ENCODE assay signal across 8 mouse cellular contexts in the genomic region with DNA sequence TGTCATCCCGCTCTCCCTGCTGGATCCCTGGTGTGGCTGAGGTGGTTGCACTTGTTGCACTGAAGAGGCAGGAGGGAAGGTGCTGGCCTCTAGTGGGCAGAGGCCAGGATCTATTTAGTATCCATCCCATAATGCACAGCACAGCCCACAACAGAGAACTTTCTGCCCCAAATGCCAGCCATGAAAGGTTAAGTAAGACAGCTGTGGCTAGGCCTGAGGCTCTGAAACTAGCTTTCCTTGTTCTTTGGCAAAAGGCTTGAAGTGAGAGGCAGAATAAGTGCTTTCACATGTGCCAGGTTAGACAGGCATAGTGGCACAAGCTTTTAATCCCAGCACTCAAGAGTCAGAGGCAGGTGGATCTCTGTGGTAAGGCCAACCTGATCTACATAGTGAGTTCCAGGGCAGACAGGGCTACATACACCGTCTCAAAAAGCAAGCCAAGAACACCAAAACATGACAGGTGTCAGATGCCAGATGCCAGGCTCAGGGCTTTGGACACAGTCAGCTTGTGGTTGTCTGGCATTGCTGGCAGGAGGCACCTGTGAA.
DNase-seq lines count a peak whose midpoint lies in the region; TF ChIP-seq lines count a peak whose summit lies in the region.

No protein-coding gene starts in this region.

- intact Hi-C loops in gastrocnemius, adult 2 months (cut with DNase I): loop anchor here (5.0 kb wide), 1 partner anchor 137 kb away; the partner anchor contains the start of gene Foxp1

- peak; percentile 59 for TF ChIP-seq CTCF in gastrocnemius, adult 2 months (IDR thresholded peaks at IDR 0.05)
- TF ChIP-seq CTCF in C2C12 (IDR thresholded peaks at IDR 0.05; ENCODE audit: control insufficient read depth, insufficient read depth, insufficient read length): peak; percentile 36

- H3K79me3 ChIP-seq in C2C12 (ENCODE audit: low read depth): no peaks in the 10 kb centered on the region

- no peaks in the 10 kb centered on the region for H3K36me3 ChIP-seq in C2C12 (ENCODE audit: control insufficient read depth, insufficient read depth)
- peaks cover 4% of the 10 kb centered on the region; the same call in 1 of the 2 replicates for H3K36me3 ChIP-seq in hindbrain, embryonic 10.5 days

- WGBS in hindbrain, embryonic 10.5 days: 82% methylated on average over 2 of the region's 2 CpGs

- H3K4me1 ChIP-seq in hindbrain, embryonic 10.5 days (replicated peaks): peaks cover 20% of the 10 kb centered on the region

- H3K27ac ChIP-seq in gastrocnemius, adult 2 months: peak overlapping the region; percentile 56
- no peak overlapping the region for H3K27ac ChIP-seq in hindbrain, embryonic 10.5 days

- H3K79me2 ChIP-seq in C2C12 (ENCODE audit: control insufficient read depth, insufficient read depth): no peaks in the 10 kb centered on the region

- peak; percentile 39 for DNase-seq in gastrocnemius, adult 2 months
- DNase-seq in gastrocnemius, postnatal 10 days: no peak
- peak; percentile 34 for DNase-seq in cerebellum, adult 9-10 months
- peak; percentile 48 for DNase-seq in lung, postnatal 14 days
- no peak for DNase-seq in hindbrain, embryonic 10.5 days (ENCODE audit: low spot score)
- DNase-seq in right cerebral cortex, postnatal 10 days (ENCODE audit: low spot score in 2 of 2): no peak
- no peak for DNase-seq in right cerebral cortex, adult 18-20 months

- H3K27me3 ChIP-seq in C2C12 (ENCODE audit: control insufficient read depth, insufficient read depth, insufficient read length): no peaks in the 10 kb centered on the region
- H3K27me3 ChIP-seq in hindbrain, embryonic 10.5 days (ENCODE audit: insufficient read depth, poor library complexity, severe bottlenecking): 0 out of 2 replicates have a peak, but pooled peaks cover 1% of the 10 kb centered on the region

- no peaks in the 10 kb centered on the region for H3K9me3 ChIP-seq in hindbrain, embryonic 10.5 days

- no peak overlapping the region for H3K4me3 ChIP-seq in gastrocnemius, adult 2 months
- H3K4me3 ChIP-seq in C2C12 (ENCODE audit: insufficient read depth, poor library complexity, severe bottlenecking): no peak overlapping the region
- no peak overlapping the region for H3K4me3 ChIP-seq in hindbrain, embryonic 10.5 days

- no peak overlapping the region for H3ac ChIP-seq in C2C12 (ENCODE audit: control insufficient read depth, insufficient read length, low read depth)

TF ChIP-seq in C2C12, 6 proteins besides CTCF, POLR2A, EP300 and RAD21:
- no peak for TF ChIP-seq USF1 (IDR thresholded peaks at IDR 0.05; ENCODE audit: low read depth)
- no peak for TF ChIP-seq MYOD1 (IDR thresholded peaks at IDR 0.05; ENCODE audit: control insufficient read depth, insufficient read length, low read depth)
- no peak for TF ChIP-seq FOSL1 (IDR thresholded peaks at IDR 0.05; ENCODE audit: insufficient read depth, low read length, poor library complexity, severe bottlenecking)
- TF ChIP-seq MAX (IDR thresholded peaks at IDR 0.05): no peak
- no peak for TF ChIP-seq CEBPB (IDR thresholded peaks at IDR 0.05; ENCODE audit: low read depth)
- no peak for TF ChIP-seq MYOG (IDR thresholded peaks at IDR 0.05; ENCODE audit: control insufficient read depth, extremely low read depth, insufficient read length)
TF ChIP-seq in C2C12: peak in this region for 0.

Comparison
In these comparisons a context has a peak if more than half of its experiments do, and no peak if none do; other contexts are left out.
1. DNase-seq: peak in gastrocnemius, adult 2 months (single experiment), cerebellum, adult 9-10 months (single experiment) and lung, postnatal 14 days (single experiment); none in gastrocnemius, postnatal 10 days (single experiment), hindbrain, embryonic 10.5 days (single experiment), right cerebral cortex, postnatal 10 days (0 of 2) and right cerebral cortex, adult 18-20 months (single experiment).